Mouse (Mus musculus) B cell, adult 2 months (primary cell): ENCODE results near the gene Grin2b.

Source experiments
- DNase-seq, 2 experiments: peaks; one replicate each; pipeline ENCODE4 v3.0.0; 2022

Gene Grin2b

GRCm38 (mm10) chr6:136096269-136096668, 77.0 kb downstream of the Grin2b start:
- DNase-seq: no peak

DNA sequence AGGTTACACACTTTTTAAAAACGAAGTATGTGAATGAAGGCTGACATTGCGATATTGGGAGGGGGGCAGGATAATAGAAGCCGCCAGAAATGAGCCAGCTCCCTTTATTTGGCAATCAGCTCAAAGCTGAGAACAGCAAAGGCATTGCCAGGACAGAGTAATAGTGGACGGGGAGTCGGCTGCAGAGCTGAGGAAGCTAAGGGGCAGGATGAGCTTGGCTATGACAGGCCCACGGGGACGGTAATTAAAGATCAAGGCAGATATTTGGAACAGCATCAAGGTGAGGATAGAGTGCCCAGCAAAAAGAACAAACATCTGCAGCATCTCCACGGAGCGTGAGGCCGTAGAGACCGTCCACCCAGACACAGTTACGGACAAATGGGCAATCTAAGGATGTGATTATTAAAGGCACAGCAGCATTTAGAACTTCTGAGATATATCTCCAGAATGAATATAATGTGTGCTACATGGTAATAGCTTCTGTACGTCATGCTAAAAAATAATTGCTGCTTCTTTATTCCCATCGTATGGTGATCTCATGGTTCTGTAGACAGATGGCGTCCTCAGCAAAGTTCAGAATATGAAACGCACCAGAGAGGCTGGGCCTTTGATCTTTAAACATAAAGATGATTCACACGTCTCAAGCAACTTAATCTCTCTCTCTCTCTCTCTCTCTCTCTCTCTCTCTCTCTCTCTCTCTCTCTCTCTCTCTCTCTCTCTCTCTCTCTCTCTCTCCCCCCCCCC, 93.1 kb downstream of the Grin2b start:
- no peak for DNase-seq

- DNase-seq: no peak
These were observed 100.8 kb downstream of the Grin2b start for GRCm38 (mm10) chr6:136072326-136073054.

- no peak for DNase-seq
These were observed 103.2 kb downstream of the Grin2b start for GRCm38 (mm10) chr6:136070101-136070500.

DNA sequence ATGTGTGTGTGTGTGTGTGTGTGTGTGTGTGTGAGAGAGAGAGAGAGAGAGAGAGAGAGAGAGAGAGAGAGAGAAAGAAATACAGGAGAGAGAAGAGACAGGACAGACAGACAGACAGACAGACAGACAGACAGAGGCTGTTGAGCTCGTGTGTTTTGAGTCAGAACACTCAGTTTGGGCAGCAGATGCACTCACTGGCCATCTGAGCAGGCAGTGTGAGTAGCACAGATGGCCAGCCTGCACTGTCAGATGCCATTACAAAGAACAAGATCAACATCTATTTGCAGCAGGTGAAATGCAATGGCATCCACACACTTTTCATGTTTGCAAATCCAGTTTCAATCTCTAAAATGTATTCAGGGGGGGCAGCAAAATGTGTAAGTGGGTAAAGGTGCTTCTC, 120.0 kb downstream of the Grin2b start:
- DNase-seq: no peak

DNA sequence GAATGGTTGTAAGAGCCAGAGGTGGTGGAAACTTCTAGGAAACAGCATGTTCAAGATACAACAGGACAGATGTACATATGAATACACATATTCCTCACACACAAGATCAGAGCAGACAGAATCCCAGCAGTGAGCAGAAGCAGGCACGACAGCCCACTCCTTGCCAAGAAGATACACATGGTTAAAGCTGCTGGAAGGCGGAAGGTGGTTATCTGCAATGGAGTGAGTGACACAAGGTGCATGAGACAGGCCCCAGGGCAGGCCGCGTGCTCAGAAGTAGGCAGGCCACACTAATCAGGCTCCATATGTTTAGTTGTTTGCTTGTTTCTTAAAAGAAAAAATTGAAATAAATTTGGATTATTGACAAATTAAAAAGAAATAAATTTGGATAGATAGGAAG, 123.0 kb downstream of the Grin2b start:
- no peak for DNase-seq

- no peak for DNase-seq
These were observed 125.2 kb downstream of the Grin2b start for GRCm38 (mm10) chr6:136048084-136048483.

DNA sequence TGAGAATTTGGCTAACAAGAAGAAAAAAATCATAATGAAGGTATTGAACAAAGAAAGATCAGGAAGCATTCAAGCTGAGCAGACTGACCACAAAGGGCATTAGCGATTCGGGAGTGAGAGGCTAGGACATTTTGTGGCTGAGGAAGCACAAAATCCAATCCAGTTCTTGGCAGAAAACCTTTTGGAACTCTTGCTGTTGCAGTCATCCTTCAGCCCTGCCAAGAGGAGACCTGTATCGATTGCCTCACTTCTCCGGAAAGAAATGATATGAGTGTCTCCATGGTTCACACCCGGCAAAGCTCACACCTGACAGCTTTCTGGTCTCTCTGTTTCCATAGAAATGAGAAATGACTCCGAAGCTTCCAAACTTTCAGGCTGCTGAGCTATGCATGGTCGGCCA, 127.2 kb downstream of the Grin2b start:
- no peak for DNase-seq

- DNase-seq: no peak
These were observed 128.8 kb downstream of the Grin2b start for GRCm38 (mm10) chr6:136044461-136044860.

DNA sequence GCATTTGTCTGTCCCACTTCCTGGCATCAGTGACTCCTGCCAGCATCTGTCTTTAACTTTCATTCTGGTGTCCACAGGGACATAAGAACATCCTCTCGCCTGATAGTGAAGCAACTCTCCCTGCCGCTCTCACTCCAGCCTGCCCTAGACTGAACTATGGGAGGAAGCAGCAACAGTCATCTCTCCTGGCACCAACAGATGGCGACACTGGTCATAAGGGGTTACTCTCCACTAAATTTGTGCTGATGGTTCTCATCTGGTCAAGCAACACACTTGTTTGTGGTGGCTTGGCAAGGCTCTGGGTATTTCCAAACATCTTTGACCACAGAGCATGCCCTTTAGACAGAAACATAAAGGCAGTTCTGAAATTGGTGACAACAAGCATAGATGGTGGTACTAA, 130.9 kb downstream of the Grin2b start:
- no peak for DNase-seq

DNA sequence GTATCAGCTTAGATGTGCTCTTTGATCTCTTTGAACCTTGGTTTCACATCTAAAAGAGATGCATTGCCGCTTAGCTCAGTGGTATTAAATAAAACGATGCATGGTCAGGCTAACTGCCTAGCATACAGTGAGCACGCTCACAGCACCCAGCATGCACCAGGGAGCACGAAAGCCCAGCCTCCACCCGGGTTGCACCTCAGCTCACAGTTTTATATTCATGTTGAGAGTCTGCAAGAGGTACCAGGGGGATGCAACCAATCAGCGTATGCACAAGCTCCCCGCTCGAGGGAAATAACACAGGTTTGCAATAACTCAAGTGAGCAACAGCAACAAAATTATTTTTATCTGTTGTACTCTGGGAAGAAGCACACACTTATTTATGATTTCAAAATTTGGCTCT, 131.5 kb downstream of the Grin2b start:
- no peak for DNase-seq

DNA sequence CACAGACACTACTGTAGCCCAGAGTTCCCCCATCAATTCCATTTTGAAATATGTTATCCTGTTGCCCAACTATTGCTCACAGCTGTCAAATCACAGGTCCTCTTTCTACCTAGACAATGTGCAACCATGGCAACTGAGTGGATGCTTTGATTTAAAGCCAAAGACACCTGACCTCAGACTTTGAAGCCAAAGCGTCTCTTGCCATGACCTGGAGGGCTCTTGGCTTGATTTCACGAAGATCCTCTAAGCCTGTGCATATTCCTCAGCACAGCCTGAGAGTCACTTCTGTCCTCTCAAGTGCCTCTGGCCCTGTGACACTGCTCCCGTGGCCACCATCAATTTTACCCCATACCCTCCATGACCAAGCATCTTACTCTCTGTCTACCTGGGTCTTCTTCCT, 132.4 kb downstream of the Grin2b start:
- no peak for DNase-seq

DNA sequence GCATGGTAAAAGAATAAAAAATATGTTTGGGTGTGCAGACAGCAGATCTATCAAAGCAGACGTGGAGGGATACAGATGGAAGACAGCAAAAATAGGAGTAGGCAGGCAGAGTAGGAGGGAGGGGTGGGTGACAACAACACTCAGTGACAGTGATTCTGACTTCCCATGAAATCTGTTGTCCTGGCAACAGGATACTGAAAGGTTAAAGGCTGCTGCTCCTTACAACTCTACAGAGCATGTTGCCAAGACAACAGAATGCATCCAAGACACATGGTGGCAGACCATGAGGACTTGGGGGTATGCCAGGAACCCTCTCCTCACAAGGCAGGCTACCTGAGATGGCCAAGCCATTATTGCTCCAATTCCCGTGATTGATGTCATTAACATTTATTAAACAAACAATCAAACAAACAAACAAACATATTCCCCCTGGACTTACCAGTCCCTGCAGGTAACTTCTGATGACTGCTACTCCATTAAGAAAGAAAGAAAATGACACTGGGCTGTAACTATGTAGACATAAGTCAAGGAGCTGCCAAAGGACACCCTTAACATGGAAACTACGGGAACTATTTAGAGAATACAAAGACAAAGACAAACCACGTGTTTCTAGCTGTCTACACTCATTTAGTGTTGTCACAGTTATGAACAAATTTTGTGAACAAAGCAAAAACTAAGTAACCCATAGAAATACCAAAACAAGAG, 143.9 kb downstream of the Grin2b start:
- no peak for DNase-seq

- no peak for DNase-seq
These were observed 146.4 kb downstream of the Grin2b start for GRCm38 (mm10) chr6:136026936-136027335.

DNA sequence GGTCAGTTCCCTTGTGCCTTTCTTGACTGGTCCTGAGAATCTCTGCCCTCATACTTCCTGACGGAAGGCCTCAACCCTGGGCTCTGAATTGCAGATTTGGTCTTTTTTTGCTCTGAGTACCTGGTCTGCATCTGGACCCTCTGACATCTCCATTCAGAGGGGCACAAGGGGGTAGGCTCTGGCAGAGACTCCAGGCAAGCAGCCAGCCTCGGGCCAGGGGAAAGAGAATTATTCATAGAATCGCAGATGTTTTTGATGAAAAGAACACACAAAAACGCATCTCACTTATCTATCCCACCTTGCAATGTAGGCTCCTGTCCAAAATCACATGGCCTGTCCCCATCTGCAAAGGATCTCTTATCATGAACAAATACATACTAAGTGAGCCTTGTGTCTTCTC, 147.5 kb downstream of the Grin2b start:
- no peak for DNase-seq

GRCm38 (mm10) chr6:136020460-136020859, 152.9 kb downstream of the Grin2b start:
- no peak for DNase-seq

DNA sequence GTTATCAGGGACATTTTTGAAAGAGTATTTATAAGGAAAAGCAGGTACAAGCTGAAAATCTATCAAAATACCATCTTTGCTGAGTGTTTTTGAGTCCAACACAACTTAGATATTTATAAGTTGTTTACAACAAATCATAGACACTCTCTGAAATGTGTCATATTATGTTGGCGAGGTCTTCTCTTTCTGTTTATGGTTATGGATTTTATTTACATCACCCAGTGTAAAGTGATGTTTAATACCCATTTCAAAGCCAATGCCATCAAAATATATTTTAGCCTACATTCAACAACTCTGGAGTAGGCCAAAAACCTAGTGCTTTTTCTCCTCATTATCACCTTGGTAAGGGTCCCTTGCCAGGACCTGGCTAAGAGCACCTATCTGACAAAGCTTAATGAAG, 154.3 kb downstream of the Grin2b start:
- DNase-seq: no peak

- DNase-seq: no peak
These were observed 159.5 kb downstream of the Grin2b start for GRCm38 (mm10) chr6:136013556-136014380.

- no peak for DNase-seq
These were observed 161.8 kb downstream of the Grin2b start for GRCm38 (mm10) chr6:136011533-136011932.

- DNase-seq: no peak
These were observed 162.3 kb downstream of the Grin2b start for GRCm38 (mm10) chr6:136011038-136011311.

DNA sequence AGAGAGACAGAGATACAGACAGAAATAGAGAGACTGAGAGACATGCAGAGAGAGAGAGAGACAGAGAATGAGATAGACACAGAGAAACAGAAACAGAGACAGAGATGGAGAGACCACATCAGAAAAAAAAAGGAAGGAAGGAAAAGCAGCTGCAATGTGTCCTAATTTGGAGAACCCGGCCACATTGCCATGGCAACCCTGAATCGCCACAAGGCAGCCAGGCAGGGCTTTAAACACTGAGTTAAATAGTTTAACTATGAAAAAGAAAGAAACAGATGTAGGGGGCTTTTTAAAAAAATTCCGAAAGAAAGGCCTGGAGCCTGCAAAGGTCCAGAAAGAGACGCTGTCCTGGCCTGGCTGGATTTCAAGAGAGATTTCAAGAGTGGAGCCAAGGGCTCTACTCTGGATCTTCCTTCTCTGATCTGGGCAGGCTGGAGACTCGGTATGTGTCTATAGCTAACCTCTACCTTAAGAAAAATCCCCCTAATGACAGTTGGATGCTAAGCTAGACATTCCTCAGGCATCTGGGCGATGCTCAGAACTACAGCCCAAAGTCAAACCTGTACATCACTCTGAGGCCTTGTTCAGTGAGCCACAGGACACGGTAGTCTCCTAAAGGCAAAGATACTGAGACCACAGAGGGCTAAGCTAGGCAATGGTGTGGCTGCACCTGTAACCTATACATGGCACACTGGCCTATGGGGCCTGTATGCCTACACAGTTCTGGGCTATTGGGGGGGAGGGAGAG, 162.8 kb downstream of the Grin2b start:
- no peak for DNase-seq

- no peak for DNase-seq
These were observed 165.2 kb downstream of the Grin2b start for GRCm38 (mm10) chr6:136008120-136008519.

GRCm38 (mm10) chr6:135994691-135995090, 178.6 kb downstream of the Grin2b start:
- no peak for DNase-seq
